Mouse (Mus musculus): ENCODE measurements around the gene Sh3bp4. TPM values are rescaled to one million over a fixed set of nuclear protein-coding genes. Genes with fewer than 3 reads are reported as not detected.
A peak's percentile ranks its signal among the peaks of the same experiment; 100 is the strongest.

Sh3bp4 gene
- polyA plus RNA-seq, 1 experiment from 2014 or later = 15.7 TPM

DNA sequence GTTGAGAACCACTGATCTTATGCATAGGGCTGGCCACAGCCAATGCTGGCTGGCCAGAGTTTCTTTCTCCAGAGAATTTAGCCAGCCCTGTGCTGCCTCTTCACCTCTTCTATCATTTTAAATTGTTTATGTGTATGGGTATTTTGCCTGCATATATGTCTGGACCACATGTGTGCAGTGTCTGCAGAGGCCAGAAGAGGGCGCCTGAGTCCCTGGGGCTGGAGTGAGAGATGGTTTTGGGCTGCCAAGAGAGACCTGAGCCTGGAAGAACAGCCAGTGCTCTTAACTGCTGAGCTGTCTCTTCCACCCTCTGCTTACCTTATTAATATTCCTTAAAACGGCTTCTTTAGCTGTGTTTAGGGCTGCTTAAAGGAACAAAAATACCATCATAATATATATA is 105.1 kb downstream of the Sh3bp4 start:
- Histone ChIP-seq H3K36me3 (replicated peaks; ENCODE audit: control insufficient read depth, insufficient read depth) (no peaks in the 10 kb centered on the region), H3K4me1 (replicated peaks; ENCODE audit: control insufficient read depth, insufficient read depth, low read length) (no peaks in the 10 kb centered on the region), H3K27me3 (ENCODE audit: control insufficient read depth, insufficient read depth, low read length) (no peaks in the 10 kb centered on the region), H3K4me3 (replicated peaks; ENCODE audit: low read length) (no peak overlapping the region), H3K27ac (no peak overlapping the region), H3K9ac (no peak overlapping the region), H3K9me3 (ENCODE audit: control insufficient read depth, low read length) (no peaks in the 10 kb centered on the region; the same call in 1 of the 2 replicates), H3K4me2 (replicated peaks) (no peak overlapping the region)
- ATAC-seq (ENCODE audit: low FRiP score) (no peak), DNase-seq (ENCODE audit: low spot score) (no peak)
- 62% methylated on average over 2 of the region's 2 CpGs for WGBS

DNA sequence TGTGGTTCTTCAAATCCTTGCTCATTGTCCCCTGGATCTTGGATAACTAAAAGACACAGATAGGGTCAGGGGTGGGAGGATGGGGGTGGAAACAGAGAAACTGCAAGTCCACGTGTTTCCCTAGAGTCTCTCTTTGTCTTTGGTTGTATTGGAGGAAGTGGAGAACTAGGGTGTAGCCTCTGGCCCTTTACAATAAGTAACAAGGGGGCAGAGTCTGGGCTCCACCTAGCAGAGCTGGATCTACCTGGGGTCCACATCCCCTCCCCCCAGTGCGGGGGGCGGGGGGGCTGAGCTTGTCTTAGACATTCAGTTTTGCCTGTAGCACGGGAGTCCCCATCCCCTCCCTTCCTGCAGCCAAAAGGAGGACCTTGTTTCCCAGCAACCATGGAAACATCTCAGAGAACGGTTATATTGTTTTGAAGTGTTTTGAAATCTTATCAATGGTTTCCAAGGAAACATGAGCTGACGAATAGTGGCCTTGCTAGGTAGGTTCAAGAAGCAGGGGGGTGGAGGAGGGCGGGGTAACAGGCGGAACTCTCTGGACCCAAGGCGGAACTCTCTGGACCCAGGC is 113.1 kb downstream of the Sh3bp4 start:
- no peak overlapping the region for H3K27ac ChIP-seq
- 9% methylated on average over 9 of the region's 9 CpGs for WGBS
- peak overlapping the region; percentile 28 for H3K4me2 ChIP-seq (replicated peaks)
- H3K27me3 ChIP-seq (ENCODE audit: control insufficient read depth, insufficient read depth, low read length) = no peaks in the 10 kb centered on the region
- H3K9ac ChIP-seq = no peak overlapping the region
- ATAC-seq (ENCODE audit: low FRiP score) = no peak; the same call in 1 of the 2 replicates
- H3K4me1 ChIP-seq (replicated peaks; ENCODE audit: control insufficient read depth, insufficient read depth, low read length) = peaks cover 9% of the 10 kb centered on the region
- peak; percentile 52 for DNase-seq (ENCODE audit: low spot score)
- H3K4me3 ChIP-seq (replicated peaks; ENCODE audit: low read length) = no peak overlapping the region
- no peaks in the 10 kb centered on the region for H3K36me3 ChIP-seq (replicated peaks; ENCODE audit: control insufficient read depth, insufficient read depth)
- no peaks in the 10 kb centered on the region for H3K9me3 ChIP-seq (ENCODE audit: control insufficient read depth, low read length)

DNA sequence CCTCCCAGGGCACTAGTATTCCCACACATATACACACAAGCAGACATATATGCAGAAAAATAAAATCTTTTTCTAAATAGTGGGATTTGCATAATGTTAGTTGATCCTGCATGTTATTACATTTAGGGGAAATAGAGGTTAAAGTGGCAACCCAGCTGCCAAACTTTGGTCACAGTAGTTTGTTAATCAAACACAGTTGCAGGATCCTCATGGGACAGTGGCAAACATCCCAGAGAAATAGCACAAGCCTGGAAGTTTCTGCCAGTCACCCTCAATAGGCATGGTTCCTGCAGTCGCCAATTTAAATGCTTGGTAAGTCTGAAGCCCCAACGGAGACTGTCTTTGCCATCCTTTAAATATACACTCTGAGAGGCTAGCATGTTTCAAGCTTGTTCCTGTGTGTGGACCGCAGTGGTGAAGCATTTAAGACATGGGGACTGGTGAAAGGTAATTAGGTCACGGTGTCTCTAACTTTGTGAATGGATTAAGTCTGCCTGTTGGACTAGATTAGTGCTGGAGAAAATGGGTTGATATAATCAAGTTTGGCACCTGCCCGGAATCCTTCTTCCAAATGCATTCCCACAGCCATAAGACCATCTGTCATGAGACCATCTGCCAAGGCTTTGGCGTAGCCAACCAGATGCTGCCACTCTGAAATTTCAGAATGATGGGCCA is 114.0 kb downstream of the Sh3bp4 start:
- 62% methylated on average over 6 of the region's 6 CpGs for WGBS
- Histone ChIP-seq H3K27me3 (ENCODE audit: control insufficient read depth, insufficient read depth, low read length) (no peaks in the 10 kb centered on the region), H3K27ac (no peak overlapping the region; the same call in 1 of the 2 replicates), H3K36me3 (replicated peaks; ENCODE audit: control insufficient read depth, insufficient read depth) (no peaks in the 10 kb centered on the region), H3K9ac (no peak overlapping the region), H3K9me3 (ENCODE audit: control insufficient read depth, low read length) (no peaks in the 10 kb centered on the region), H3K4me1 (replicated peaks; ENCODE audit: control insufficient read depth, insufficient read depth, low read length) (peaks cover 9% of the 10 kb centered on the region), H3K4me2 (replicated peaks) (no peak overlapping the region; the same call in 1 of the 2 replicates), H3K4me3 (replicated peaks; ENCODE audit: low read length) (no peak overlapping the region)
- ATAC-seq (ENCODE audit: low FRiP score) (no peak), DNase-seq (ENCODE audit: low spot score) (peak; percentile 54)

DNA sequence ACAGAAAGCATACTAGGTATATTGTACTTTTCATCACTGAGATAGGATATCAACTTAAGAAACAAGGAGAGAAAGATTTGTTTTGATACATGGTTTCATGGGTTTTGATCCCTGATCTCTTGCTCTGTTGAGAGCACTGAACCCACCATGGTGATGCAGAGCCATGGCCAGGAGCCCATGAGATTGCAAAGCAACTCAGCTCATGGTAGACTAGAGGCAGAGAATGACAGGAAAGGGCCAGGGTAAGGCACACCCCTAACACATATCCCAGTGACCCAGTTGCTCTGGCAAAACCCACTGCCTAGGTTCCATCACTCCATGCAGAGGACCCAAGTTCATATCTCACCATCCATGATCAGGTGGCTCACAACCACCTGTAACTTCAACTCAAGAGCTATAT is 114.6 kb downstream of the Sh3bp4 start:
- Histone ChIP-seq H3K4me3 (replicated peaks; ENCODE audit: low read length) (no peak overlapping the region), H3K36me3 (replicated peaks; ENCODE audit: control insufficient read depth, insufficient read depth) (no peaks in the 10 kb centered on the region), H3K27ac (no peak overlapping the region), H3K27me3 (ENCODE audit: control insufficient read depth, insufficient read depth, low read length) (no peaks in the 10 kb centered on the region), H3K4me1 (replicated peaks; ENCODE audit: control insufficient read depth, insufficient read depth, low read length) (peaks cover 9% of the 10 kb centered on the region), H3K4me2 (replicated peaks) (no peak overlapping the region), H3K9ac (no peak overlapping the region), H3K9me3 (ENCODE audit: control insufficient read depth, low read length) (no peaks in the 10 kb centered on the region)
- ATAC-seq (ENCODE audit: low FRiP score) = no peak
- DNase-seq (ENCODE audit: low spot score) = no peak

DNA sequence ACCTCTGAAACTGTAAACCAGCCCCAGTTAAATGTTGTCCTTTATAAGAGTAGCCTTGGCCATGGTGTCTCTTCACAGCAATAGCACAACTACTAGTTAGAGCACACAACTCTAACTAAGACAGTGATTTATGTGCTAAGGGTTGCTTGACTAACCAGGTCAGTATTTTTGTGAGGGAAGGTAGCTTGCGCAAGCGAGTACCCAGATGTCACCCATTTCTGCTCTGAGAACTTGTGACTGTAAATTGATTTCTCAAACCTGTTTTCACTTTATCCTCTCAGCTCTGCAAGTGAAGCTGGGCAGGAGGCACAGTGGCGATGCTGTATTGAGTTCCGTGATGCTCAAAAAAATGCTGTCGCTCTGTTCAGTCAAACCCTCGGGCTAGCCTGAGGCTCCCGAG is 117.2 kb downstream of the Sh3bp4 start:
- Histone ChIP-seq H3K4me3 (replicated peaks; ENCODE audit: low read length) (no peak overlapping the region), H3K4me2 (replicated peaks) (no peak overlapping the region), H3K36me3 (replicated peaks; ENCODE audit: control insufficient read depth, insufficient read depth) (no peaks in the 10 kb centered on the region), H3K9ac (no peak overlapping the region), H3K27ac (no peak overlapping the region), H3K4me1 (replicated peaks; ENCODE audit: control insufficient read depth, insufficient read depth, low read length) (peaks cover 12% of the 10 kb centered on the region), H3K9me3 (ENCODE audit: control insufficient read depth, low read length) (no peaks in the 10 kb centered on the region), H3K27me3 (ENCODE audit: control insufficient read depth, insufficient read depth, low read length) (no peaks in the 10 kb centered on the region)
- ATAC-seq (ENCODE audit: low FRiP score) (no peak), DNase-seq (ENCODE audit: low spot score) (no peak)
- 90% methylated on average over 7 of the region's 7 CpGs for WGBS

DNA sequence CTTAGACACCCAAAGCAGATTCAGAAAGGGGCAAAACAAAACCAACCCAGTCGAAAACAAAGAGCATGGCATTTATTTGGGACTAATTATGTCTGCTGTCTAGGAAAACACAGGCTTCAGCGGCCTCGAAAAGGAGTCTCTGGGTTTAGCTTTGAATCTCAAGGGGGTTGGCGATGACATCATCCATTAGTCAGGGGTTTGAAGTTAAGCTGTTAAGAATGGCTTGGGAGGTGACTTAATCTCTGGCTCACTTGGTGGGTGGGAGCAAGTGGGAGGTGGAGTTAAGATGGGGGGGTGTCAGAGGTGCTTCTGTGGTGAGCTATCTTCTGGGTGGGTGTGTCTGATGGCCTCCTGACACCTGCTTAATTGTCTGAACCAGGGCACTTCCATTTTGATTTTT is 117.9 kb downstream of the Sh3bp4 start:
- H3K27me3 ChIP-seq (ENCODE audit: control insufficient read depth, insufficient read depth, low read length) = no peaks in the 10 kb centered on the region
- ATAC-seq (ENCODE audit: low FRiP score) (no peak), DNase-seq (ENCODE audit: low spot score) (no peak)
- no peak overlapping the region for H3K4me3 ChIP-seq (replicated peaks; ENCODE audit: low read length)
- H3K4me1 ChIP-seq (replicated peaks; ENCODE audit: control insufficient read depth, insufficient read depth, low read length) = peaks cover 7% of the 10 kb centered on the region
- H3K9ac ChIP-seq = no peak overlapping the region
- H3K36me3 ChIP-seq (replicated peaks; ENCODE audit: control insufficient read depth, insufficient read depth) = no peaks in the 10 kb centered on the region
- WGBS = 40% methylated on average over 4 of the region's 4 CpGs
- no peaks in the 10 kb centered on the region for H3K9me3 ChIP-seq (ENCODE audit: control insufficient read depth, low read length)
- H3K27ac ChIP-seq = no peak overlapping the region
- no peak overlapping the region for H3K4me2 ChIP-seq (replicated peaks)

DNA sequence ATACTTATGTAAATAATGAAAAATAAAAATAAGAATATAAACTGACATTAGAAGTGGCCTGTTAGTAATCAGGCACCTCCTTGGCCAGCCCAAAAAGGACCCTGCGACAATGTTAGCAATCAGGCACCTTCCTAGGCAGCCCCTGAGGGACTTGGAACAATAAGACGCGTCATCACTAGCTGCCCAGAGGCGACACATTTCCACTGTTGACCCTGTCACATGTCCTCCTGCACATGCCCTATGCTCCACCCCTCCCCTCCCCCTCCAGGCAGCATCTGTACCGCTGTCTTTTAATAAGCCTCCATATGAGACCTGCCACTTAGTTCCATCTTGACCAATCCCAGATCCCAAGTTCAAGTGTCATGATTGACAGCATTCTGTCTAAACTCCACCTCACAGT is 119.0 kb downstream of the Sh3bp4 start:
- ATAC-seq (ENCODE audit: low FRiP score) (no peak), DNase-seq (ENCODE audit: low spot score) (no peak)
- 38% methylated on average over 5 of the region's 5 CpGs for WGBS
- Histone ChIP-seq H3K27me3 (ENCODE audit: control insufficient read depth, insufficient read depth, low read length) (no peaks in the 10 kb centered on the region), H3K9ac (no peak overlapping the region), H3K36me3 (replicated peaks; ENCODE audit: control insufficient read depth, insufficient read depth) (no peaks in the 10 kb centered on the region), H3K27ac (no peak overlapping the region), H3K4me2 (replicated peaks) (no peak overlapping the region), H3K4me1 (replicated peaks; ENCODE audit: control insufficient read depth, insufficient read depth, low read length) (peaks cover 3% of the 10 kb centered on the region), H3K9me3 (ENCODE audit: control insufficient read depth, low read length) (no peaks in the 10 kb centered on the region), H3K4me3 (replicated peaks; ENCODE audit: low read length) (no peak overlapping the region)

DNA sequence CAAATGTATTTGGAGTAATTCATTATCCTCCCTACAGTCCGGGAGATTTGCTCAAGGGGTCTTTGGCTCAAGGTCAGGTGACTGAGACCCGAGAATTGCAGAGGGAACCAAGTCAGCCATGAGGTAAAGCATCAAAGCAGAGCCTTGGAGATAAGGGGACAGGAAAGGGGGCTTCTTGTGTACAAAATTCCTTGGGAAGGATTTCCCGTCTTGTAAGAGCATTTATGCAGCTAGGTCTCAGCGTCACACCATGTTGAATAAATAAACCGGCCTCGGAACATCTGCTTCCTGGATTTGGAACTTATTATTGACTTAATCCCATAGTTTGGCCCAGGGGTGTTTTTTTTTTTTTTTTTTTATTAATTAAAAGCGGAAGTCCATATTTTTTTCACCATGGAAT is 120.4 kb downstream of the Sh3bp4 start:
- Histone ChIP-seq H3K27me3 (ENCODE audit: control insufficient read depth, insufficient read depth, low read length) (no peaks in the 10 kb centered on the region), H3K9ac (no peak overlapping the region), H3K4me3 (replicated peaks; ENCODE audit: low read length) (no peak overlapping the region), H3K4me1 (replicated peaks; ENCODE audit: control insufficient read depth, insufficient read depth, low read length) (peaks cover 3% of the 10 kb centered on the region), H3K27ac (peak overlapping the region; percentile 53; the same call in 1 of the 2 replicates), H3K9me3 (ENCODE audit: control insufficient read depth, low read length) (no peaks in the 10 kb centered on the region), H3K36me3 (replicated peaks; ENCODE audit: control insufficient read depth, insufficient read depth) (no peaks in the 10 kb centered on the region), H3K4me2 (replicated peaks) (no peak overlapping the region)
- 50% methylated on average over 7 of the region's 7 CpGs for WGBS
- ATAC-seq (ENCODE audit: low FRiP score) (no peak), DNase-seq (ENCODE audit: low spot score) (no peak)

DNA sequence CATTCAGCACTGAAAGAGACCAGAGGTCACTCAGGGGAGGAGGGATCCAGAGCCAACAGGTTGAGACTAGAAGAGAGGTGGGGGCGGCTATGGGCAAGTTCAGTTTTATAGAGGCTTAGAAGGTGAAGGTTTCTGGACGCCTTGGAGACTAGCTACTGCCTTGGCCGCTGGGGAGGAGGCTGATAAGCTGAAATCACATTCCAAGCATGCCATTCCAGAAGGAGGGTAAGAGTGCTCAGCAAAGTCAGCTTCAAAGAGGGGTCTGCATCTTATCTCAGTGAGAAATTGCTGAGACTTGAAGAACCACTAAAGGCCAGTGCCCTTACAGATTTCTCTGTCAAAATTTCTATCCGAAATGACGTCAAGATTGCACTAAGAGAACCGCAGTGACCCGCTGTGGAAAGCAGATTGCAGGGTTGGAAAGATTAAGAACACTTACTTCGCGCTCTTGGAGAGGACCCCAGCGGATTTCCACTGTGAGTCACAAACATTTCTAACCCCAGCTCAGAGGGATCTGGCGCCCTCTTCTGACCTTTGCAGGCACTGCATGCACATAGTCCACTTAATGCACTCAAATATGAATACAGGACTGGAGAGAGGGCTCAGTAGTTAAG is 121.0 kb downstream of the Sh3bp4 start:
- H3K27ac ChIP-seq = no peak overlapping the region

More for the DNA sequence above, 121.0 kb downstream of the Sh3bp4 start:
- WGBS = 24% methylated on average over 11 of the region's 11 CpGs
- Histone ChIP-seq H3K36me3 (replicated peaks; ENCODE audit: control insufficient read depth, insufficient read depth) (no peaks in the 10 kb centered on the region), H3K27me3 (ENCODE audit: control insufficient read depth, insufficient read depth, low read length) (no peaks in the 10 kb centered on the region), H3K9me3 (ENCODE audit: control insufficient read depth, low read length) (no peaks in the 10 kb centered on the region), H3K4me3 (replicated peaks; ENCODE audit: low read length) (no peak overlapping the region), H3K9ac (no peak overlapping the region), H3K4me2 (replicated peaks) (no peak overlapping the region), H3K4me1 (replicated peaks; ENCODE audit: control insufficient read depth, insufficient read depth, low read length) (peaks cover 3% of the 10 kb centered on the region)
- ATAC-seq (ENCODE audit: low FRiP score) = no peak
- peak; percentile 69 for DNase-seq (ENCODE audit: low spot score)

Data from hindbrain, embryonic 14.5 days (tissue).